Mouse (Mus musculus): ENCODE data around the gene Syvn1.

DNA sequence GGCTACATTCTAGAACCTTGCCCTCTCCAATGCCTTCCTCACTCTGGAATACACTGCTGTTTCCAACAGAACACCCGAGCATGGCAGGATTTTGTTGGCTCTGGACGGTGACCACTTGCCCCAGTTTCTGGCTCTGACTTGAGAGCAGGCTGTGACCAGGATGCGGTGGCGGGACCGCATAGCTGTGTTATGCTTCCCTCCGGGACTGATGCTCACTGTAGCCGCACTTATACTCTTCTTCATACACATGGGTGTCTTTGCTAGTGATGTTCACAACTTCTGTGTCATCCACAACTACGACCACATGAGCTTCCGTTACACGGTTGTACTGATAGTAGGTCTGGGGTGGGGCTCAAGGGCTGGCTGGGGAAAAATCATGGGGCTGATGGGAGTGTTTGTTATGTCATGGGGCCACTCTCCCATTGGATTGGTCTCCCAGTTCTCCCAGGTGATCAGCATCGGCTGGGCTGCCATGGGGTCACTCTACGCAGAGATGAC is 33.7 kb downstream of the Syvn1 start, which contains the start of gene Tmem262:
- TF ChIP-seq MXI1 (IDR thresholded peaks at IDR 0.05; ENCODE audit: low read depth, low read length) (no peak), GATA1 (IDR thresholded peaks at IDR 0.05; ENCODE audit: low read depth, low read length) (no peak)
